Mouse (Mus musculus) neutrophil, adult 59 days (primary cell): ENCODE measurements around the gene Myef2. TPM values are rescaled to one million over a fixed set of nuclear protein-coding genes. Genes with fewer than 3 reads are reported as not detected.

Experiments used
- total RNA-seq, 2 experiments: library from RNA; stranded (reverse); gene quantifications; 1 replicate in 1 of 2; 2 replicates in 1 of 2; pipeline ENCODE4 v1.2.4; 2023

The Myef2 gene
- 10 to 100 TPM; 12.5 to 13.3 TPM for total RNA-seq

GRCm38 (mm10) chr2:125123477-125123852 lies at the start of gene Myef2:
TSS of gene Myef2 (minus strand) at chr2:125123661.

GRCm38 (mm10) chr2:125152388-125152787 lies 28.9 kb upstream of the Myef2 start, which contains the start of gene Slc12a1:
TSS of gene Slc12a1 (plus strand) at chr2:125152505.

GRCm38 (mm10) chr2:125135903-125136811 lies 12.7 kb upstream of the Myef2 start, which contains the start of gene Ctxn2:
TSS of gene Ctxn2 (plus strand) at chr2:125136692.

GRCm38 (mm10) chr2:125067894-125068293 lies 55.6 kb downstream of the Myef2 start, which contains the start of gene Slc24a5:
TSS of gene Slc24a5 (plus strand) at chr2:125068124.

Other genes with a start within 250 kb of the Myef2 start
- gene Slc24a5, start 55.5 kb downstream of the Myef2 start, total RNA-seq = under 1 TPM in 1 of 2 experiments, not detected in 1; 0.24 TPM
- not detected for gene Ctxn2, start 13.0 kb upstream of the Myef2 start, total RNA-seq
- gene Slc12a1, start 28.8 kb upstream of the Myef2 start, total RNA-seq = not detected
- gene Dut, start 123.5 kb upstream of the Myef2 start, total RNA-seq = 10 to 100 TPM; 48.6 to 55.4 TPM